Mouse (Mus musculus): Measurements from ENCODE around the gene Gpatch11. TPM values are rescaled to one million over a fixed set of nuclear protein-coding genes. Genes with fewer than 3 reads are reported as not detected.

The Gpatch11 gene
- polyA plus RNA-seq, 1 experiment from 2014 or later, result 60.0 TPM

DNA sequence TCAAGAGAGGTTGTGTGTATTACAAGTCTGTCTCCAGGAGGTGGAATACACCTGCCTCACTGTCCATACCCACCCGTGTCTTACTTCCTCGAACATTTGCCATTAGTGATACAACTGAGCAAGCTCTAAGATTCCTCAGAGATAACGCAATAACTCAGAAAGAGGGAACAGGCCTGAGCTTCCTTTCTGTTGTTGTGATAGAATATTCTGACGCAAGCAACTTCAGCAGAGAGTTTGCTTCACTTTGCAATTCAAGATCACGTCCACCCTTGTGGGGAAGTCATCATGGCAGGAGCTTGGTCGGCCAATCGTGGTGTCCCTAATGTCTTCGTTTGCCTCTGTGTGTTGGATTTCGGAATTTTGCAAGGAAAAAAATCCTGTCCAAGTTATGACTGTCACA lies 55.7 kb downstream of the Gpatch11 start:
- no peak for DNase-seq (ENCODE audit: low spot score)

- DNase-seq (ENCODE audit: low spot score), result no peak
Observed at GRCm38 (mm10) chr17:78894991-78895390, 59.6 kb downstream of the Gpatch11 start.

DNA sequence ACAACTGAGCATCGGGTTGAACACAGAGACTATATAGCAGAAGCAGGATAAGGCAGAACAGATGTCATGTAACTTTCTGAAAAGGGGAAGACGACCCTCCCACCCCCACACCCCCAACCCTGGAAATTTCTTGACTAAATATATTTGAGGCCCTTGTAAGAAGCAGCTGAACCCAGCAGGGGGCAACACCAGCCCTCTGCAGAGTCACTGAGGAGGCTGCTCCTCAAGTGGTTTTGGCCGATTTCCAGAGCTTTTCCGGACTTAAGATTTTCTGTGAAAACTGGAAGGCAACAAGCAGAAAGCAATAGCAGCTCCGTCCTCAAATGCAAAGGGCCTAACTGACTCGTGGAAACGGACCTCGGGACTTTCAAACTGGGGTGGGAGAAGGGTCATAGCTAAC lies 60.0 kb downstream of the Gpatch11 start:
- DNase-seq (ENCODE audit: low spot score), result peak; percentile 28

Other genes starting within 250 kb of the Gpatch11 start
- gene Strn, start 98.4 kb upstream of the Gpatch11 start, polyA plus RNA-seq (2015; fragmentation: Nextera tagmentation; extraction: Ambion mirVana), result 4.1 and 5.4 TPM in 2 replicates
- gene Heatr5b, start 203 bp upstream of the Gpatch11 start, polyA plus RNA-seq (2015; fragmentation: Nextera tagmentation; extraction: Ambion mirVana), result 11.4 and 12.3 TPM in 2 replicates
- 10.4 and 15.4 TPM in 2 replicates for gene Eif2ak2, start 47.0 kb downstream of the Gpatch11 start, polyA plus RNA-seq (2015; fragmentation: Nextera tagmentation; extraction: Ambion mirVana)
- 0.08 and 0.17 TPM in 2 replicates for gene Sult6b1, start 71.4 kb downstream of the Gpatch11 start, polyA plus RNA-seq (2015; fragmentation: Nextera tagmentation; extraction: Ambion mirVana)
- 76.0 and 79.3 TPM in 2 replicates for gene Cebpzos, start 80.9 kb downstream of the Gpatch11 start, polyA plus RNA-seq (2015; fragmentation: Nextera tagmentation; extraction: Ambion mirVana)
- gene Cebpz, start 101.5 kb downstream of the Gpatch11 start, polyA plus RNA-seq (2015; fragmentation: Nextera tagmentation; extraction: Ambion mirVana), result 86.9 and 103 TPM in 2 replicates
- 45.1 and 55.0 TPM in 2 replicates for gene Ndufaf7, start 101.6 kb downstream of the Gpatch11 start, polyA plus RNA-seq (2015; fragmentation: Nextera tagmentation; extraction: Ambion mirVana)
- gene Prkd3, start 185.2 kb downstream of the Gpatch11 start, polyA plus RNA-seq (2015; fragmentation: Nextera tagmentation; extraction: Ambion mirVana), result 25.0 and 26.6 TPM in 2 replicates
- gene Qpct, start 216.3 kb downstream of the Gpatch11 start, polyA plus RNA-seq (2015; fragmentation: Nextera tagmentation; extraction: Ambion mirVana), result 5.3 and 6.1 TPM in 2 replicates

Data from thymus, postnatal 0 days (tissue).